Mouse (Mus musculus) myocyte (in vitro differentiated cells): ENCODE results near the gene Popdc2.

Experiments used
- MAX ChIP-seq: IDR thresholded peaks from one replicate; pipeline ENCODE4 v1.6.1; 2011; ENCODE audit warnings: low read depth, mild to moderate bottlenecking, control low read depth
- MYOG ChIP-seq, 3 experiments: IDR thresholded peaks; one replicate each; pipeline ENCODE4 v1.6.1; 2011; ENCODE audit warnings: control low read depth in 2 of 3, low read depth in 2 of 3, mild to moderate bottlenecking in 2 of 3; ENCODE audit not compliant: insufficient read length in 2 of 3, control insufficient read depth in 1 of 3, insufficient read depth in 1 of 3
- POLR2A ChIP-seq: IDR thresholded peaks from one replicate; pipeline ENCODE4 v1.6.1; 2011; ENCODE audit warnings: low read depth, mild to moderate bottlenecking, control low read depth, moderate library complexity; ENCODE audit not compliant: insufficient read length
- TCF3 ChIP-seq: IDR thresholded peaks from one replicate; pipeline ENCODE4 v1.6.1; 2011; ENCODE audit warnings: low read depth, control low read depth; ENCODE audit not compliant: insufficient read length

- TF ChIP-seq MAX, result no peak
- no peak for TF ChIP-seq TCF3
- TF ChIP-seq MYOG (IDR thresholded peaks at IDR 0.05; ENCODE audit: control insufficient read depth in 1 of 3, insufficient read depth in 1 of 3, insufficient read length in 2 of 3, low read depth in 2 of 3), result no peak
- no peak for TF ChIP-seq POLR2A
Measured at GRCm38 (mm10) chr16:38406293-38406692, 44.3 kb downstream of the Popdc2 start.
